Mouse (Mus musculus): ENCODE results near the gene Rfx8.

DNA sequence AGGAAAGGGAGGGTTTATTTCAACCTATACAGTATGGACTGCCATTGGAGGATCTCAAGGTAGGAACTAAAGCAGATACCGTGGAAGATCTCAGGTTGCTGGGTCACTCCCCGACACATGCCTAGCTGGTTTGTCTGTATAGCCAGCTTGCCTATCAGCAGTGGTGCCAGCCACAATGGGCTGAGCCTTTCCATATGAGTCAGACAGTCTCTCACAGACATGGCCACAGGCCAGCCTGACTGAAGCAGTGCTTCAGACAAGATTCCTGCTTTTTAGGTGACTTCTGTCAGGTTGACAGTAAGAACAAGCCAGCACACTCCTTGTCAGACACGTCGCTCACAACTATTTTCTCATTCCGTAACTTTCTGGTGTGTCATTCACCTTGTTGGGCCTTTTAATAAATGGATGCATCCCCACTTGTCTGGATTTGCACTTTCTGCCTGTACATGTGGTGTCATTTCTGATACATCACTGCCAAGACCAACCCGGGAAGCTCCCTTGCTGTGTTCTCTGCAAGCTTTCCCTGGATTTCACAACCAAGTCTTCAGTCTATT is 63.7 kb downstream of the Rfx8 start:
- no peak for TF ChIP-seq POLR2A (IDR thresholded peaks at IDR 0.05; ENCODE audit: insufficient read depth, low read depth, low read length)
- no peak for TF ChIP-seq CTCF (IDR thresholded peaks at IDR 0.05)
